Mouse (Mus musculus) NIH3T3 (cell line): Measurements from ENCODE around the gene Tapt1.
A peak's percentile ranks its signal among the peaks of the same experiment; 100 is the strongest.

ENCODE experiments used
- DNase-seq: peaks from one replicate; pipeline ENCODE4 v3.0.0-alpha.2; 2012; ENCODE audit warnings: low read depth

Tapt1 gene

DNA sequence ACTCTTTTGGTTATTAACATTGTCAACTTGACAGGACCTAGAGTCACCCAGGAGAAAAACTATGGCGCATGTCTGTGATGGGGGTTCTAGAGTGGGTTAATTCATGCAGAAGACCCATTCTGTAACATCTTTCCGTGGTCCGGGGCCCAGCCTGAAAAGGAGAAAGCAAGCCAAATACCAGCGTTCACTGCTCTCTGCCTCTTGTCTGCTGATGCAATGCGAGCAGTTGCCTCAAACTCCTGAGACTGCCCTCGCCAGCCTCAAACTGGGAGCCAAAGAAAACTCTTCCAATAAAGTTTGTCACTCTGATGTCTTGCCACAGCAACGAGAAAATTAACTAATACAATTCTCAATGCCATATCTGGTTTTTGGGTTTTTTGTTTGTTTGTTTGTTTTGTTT is 8.2 kb upstream of the Tapt1 start:
- DNase-seq, result no peak

DNA sequence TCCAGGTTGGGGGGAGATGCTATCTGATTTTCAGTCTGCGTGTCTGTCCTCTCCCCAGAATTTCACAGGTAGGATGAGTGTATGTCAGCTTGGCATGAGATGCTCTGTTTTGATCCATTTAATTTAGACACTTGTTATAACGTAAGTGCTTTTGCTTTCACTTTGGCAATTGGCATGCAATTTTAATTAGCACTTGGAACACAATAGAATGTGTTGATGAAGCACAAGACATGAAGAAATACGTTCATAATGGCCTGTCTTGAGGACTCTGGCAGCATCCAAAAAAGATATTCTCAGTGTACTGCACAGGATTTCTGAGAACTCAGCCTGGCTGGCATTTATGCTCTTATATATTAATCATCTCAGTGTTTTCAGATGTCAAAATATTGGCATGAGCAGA is 7.5 kb upstream of the Tapt1 start:
- DNase-seq, result no peak

DNA sequence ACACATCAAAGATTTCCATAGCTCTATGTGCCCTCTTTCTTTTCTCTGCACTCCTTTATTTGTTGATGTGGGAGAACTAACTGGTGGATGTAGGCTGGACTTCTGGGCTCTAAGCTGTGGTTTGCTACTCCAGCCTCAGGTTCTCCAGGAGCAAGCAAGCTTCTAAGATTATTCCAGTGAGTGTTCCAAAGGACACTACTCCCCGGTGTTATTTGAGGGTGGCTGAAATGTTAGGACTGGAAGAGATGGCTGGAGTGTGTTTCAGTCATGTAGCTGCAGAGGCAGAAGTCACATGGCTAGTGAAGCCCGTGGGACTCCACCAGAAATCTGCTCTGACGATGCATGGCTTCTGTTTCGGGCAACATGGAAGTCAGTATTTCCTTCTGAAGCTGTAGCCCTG is 2.3 kb upstream of the Tapt1 start:
- no peak for DNase-seq

DNA sequence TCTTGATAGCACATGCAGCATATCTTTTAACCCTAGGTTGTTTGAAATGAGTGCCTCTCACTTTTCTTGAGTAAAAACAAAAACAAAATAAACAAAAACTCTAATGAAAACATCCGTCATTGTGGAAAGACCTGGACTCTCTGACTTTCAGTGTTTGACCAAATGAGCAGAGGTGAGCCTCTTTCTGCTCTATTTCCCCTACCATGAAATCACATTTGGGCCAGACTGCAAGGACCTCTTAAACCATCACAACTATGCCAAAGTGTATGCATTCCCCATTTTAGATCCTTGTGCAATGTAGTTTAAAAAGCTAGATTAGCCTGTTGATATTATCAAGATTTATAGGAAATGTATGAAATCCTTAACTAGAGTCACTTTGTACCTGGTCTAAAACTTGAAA is 1.9 kb upstream of the Tapt1 start:
- DNase-seq, result no peak

DNA sequence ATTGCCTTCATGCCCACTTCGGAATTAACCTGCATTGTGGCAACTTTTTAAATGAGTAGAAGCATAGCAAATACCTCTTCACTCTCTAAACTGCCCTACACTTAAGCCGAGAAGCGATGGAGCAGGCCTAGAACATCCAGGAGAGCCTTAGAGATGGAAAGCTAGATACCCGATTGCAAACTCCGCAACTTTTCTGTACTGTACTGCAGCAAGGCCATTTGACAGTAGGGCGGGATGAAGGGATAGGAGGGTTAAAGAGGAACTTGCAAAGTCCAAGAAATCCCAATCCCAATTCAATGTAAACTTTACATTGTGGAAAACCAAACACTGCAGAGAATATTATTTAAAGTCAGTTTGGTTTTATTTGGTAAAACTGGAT is 1.0 kb upstream of the Tapt1 start:
- DNase-seq, result no peak

DNA sequence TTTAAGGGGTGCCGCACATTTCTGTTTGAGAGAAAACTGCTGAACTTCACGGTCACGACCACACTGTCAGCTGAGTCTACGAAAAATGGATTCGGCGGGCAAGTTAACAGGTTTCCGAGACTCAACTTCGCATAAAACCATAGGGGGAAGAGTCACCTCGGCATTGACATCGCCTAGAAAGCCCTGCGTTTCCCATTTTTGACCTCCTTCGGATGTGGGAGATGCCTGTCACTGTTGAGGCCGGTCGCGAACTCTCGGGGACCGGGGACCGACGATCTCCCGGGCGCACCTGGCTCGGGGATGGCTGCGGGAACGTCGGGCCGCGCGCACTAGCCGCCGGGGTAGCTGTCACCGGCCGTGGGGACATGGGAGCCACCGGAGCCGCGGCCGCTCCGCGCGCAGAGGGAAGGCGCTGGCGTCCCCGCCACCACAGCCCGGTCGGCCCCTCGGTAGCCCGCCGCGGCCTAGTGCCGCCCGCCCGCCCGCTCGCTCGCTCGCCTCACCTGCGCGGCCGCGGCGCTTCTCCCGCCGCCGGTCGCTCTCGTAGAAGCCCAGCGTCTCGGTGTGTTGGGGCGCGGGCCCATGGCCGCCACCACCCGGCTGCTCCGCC is 410 bp downstream of the Tapt1 start:
- peak; percentile 41 for DNase-seq

DNA sequence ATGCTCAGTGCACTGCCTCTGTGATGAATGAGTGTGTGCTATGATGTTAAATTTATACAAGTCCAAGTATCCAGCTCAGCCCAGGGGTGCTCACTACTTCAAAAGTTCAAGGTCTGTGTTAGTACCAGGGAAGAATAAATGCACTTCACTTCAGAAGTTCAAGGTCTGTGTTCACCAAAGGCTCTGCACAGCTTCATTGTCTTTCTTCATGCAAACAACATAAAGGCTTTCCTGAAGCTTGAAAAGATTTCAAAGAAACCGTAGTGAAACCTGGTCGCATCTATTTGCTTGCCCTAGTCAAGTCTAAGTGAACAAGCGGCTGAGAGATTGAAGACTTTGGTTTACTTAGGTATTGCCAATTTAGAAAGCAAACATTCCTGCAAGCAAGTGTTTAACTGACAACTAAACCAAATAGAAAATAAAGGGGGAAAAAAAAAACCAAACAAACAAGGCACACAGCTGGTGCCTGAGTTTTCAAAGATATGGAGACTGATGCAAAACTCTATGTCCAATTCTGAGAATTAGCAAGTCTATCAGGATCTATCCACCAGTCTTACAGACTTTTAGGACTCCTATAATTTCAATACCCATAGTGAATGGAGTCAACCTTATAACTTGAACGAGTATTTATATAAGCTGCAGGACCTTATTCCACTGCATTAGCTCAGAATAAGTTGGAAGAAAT is 1.4 kb downstream of the Tapt1 start:
- DNase-seq, result no peak

DNA sequence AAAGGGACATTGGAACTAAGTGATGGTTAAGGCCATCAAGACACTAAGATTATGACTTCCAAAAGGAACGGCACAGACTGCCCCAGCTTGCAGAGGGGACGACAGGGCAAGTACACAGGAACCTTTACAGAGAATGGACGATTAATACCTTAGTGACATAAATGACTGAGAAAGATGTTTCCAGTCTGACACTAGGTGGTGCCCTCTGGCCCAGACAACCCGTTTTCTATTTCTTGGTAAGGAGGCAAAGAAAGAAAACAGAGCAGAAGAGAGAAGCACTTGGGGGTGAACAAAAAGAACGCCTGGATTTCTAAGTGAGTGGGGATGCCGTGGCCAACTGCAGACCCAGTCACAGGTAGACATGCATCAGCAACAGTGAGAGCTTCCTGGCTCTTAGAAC is 2.2 kb downstream of the Tapt1 start:
- peak; percentile 36 for DNase-seq

DNA sequence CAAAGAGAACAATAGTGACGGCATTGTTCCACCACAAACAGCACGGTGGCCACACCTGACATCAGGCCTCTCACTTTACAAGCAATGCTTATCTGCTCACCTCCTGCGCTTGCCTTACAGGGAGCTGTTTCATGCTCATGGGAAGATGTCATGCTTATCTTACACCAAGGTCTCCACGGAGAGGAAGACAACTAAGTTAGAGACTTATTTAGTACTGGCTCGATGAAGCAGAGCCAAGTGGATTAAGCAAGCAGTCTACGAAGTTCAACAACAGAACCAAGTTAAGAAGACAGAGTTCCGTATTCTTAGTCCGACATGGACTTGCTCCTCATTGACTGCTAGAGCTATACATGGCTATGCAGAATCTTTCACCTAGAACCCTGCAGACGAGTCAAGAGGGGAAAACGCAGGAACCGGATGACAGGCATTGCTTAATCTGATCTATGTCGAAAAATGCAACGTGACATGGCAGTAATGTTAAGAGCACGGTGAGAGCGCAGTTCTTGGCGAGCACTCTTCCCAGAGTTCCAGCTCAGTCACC is 3.0 kb downstream of the Tapt1 start:
- DNase-seq, result no peak

DNA sequence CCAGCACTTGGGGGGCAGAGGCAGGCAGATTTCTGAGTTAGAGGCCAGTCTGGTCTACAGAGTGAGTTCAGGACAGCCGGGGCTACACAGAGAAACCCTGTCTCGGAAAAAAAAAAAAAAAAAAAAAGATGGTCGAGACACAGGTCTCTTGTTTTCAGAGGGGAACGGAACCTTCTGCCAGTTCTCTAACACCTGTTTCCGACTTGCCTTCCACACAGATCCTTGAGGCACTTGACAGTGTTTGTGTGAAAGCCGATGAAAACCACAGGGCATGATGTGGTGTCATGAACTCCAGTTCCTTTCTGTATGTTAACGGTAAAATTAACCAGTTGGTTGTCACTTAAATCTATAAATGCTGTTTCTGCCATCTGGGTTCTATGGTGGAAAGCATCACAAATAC is 6.0 kb downstream of the Tapt1 start:
- no peak for DNase-seq

DNA sequence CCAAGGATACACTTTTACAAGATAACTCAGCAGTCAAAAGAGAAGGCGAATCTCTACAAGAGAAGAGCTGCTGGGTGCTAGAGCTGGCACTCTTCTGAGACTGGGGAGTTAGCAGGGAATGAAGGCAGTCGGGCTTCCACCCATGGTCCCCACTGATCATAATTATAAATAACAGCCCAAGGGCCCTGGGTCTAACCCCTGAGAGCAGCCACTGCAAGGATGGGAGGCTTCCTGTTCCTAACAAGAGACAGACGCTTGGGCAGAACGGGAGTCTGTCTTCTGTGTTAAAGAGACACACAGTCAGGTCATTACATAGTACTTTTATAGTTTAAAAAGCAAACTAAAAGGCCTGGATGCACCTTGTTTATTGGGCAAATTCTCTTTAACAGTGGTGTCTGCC is 6.6 kb downstream of the Tapt1 start:
- no peak for DNase-seq

DNA sequence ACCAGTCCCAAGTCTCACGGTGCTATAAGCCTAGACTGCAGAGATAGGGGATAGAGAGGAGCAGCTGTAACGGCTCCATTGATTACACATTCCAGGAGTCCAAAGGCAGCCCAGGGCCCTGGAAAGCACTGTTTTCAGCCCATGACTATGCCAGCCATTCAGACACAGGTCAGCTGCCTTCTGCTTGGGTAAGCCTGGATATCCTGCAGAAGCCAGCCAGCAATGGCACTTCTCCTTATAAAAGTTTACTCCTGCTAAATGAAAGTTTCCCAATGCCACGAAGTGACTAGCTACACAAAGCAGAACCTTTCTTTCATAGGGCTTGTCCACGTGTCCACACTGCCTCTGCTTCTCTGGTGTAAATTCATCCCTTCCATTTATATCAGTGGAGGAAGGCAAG is 7.9 kb downstream of the Tapt1 start:
- DNase-seq, result no peak

DNA sequence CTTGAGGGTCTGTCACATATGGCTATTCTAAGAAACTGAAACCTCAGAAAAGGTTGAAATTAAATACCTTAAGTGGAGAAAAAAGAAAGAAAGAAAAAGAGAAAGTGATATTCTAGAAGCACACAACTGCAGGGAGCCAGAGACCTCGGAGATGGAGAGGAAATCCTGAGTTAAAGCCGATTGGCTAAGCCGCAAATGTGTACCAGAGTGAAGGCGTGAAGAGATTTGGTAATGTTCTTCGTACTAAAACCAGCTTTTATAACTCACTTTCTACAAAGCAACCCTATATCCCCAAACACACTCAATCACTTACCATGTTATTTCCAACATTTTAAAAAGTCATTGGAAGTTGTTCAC is 8.8 kb downstream of the Tapt1 start:
- DNase-seq, result no peak

DNA sequence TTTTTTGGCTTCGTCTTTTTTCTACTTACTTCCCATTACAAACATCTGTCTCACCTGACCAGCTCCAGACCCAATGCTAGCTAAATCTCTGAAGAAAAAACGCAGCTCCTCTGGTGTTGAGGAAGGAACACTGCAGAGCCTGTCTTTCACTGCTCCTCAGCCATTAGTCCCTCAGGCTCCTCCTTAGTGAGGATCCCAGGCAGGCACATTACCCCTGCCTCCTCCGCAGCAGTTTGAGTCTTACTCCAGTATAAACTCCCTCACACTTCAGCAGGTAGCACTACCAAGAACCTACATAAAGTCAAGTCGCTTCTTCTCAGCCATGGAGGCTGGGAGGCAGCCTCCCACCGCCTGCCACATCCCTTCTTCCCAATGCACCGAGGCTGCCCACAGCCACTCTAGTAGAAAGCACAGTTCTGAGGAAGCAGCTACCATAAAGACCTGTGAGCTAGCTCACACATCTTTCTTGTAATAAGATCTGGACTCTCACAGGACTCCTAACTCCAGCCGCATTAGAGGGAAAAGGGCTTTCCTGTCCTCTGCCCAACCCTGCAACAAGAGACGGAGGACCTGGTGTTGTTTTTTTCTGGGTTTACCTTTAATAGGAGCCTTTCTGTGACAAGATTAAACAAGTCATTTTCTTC is 9.3 kb downstream of the Tapt1 start:
- no peak for DNase-seq

DNA sequence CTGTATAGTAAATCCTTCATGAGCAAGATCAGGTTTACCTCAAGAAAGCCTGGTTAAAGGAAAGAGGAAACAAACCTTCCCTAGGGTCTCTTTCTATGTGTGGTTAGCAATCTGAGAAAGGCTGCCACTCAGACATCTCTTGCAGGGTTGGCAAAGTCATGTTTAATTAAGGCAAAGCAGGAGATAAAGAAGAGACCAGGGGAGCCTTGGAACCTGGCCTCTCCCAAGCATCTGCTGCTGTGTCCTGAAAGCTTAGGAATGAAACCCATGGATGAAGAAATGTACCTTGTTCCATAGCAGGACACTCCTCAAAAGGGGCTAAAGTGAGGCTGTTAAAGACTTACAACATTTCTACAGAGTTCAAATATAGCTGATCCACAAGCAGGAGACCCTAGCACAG is 11.3 kb downstream of the Tapt1 start:
- DNase-seq, result no peak

DNA sequence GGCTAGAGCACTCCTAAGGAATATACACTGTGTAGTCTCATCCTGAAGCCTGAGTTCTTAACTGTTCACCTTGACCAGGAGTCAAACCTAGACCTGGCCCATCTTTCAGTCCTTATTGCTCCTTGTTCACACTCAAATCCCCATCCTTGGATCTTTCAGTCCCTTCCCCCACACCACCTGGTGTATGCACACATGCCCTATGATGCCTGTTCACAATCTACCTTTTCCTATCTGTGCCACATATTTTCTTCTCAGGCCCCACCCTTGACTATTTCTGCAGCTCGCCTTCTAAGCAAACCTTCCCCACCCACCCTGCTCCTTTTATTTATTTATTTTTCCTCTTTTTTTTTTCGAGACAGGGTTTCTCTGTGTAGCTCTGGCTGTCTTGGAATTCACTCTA is 12.4 kb downstream of the Tapt1 start:
- DNase-seq, result no peak

DNA sequence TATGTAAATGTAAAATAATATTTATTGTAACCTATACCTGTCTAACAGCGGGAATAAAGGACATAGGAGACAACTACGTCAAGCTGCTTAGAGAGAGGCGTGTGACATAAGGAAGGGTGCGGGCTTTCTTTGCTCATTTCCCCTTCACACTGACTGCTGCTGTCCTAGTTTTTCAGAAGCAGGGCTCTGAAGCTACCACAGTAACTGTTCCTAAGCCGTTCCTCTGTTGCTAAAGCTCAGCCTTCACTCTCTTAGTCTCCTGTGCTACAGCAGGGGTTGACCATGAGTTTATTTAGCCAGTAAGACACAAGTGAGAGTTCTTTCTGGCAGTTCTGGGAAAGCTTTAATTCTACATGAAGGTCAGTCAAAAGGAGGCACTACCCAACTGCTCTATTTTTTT is 13.0 kb downstream of the Tapt1 start:
- DNase-seq, result no peak

DNA sequence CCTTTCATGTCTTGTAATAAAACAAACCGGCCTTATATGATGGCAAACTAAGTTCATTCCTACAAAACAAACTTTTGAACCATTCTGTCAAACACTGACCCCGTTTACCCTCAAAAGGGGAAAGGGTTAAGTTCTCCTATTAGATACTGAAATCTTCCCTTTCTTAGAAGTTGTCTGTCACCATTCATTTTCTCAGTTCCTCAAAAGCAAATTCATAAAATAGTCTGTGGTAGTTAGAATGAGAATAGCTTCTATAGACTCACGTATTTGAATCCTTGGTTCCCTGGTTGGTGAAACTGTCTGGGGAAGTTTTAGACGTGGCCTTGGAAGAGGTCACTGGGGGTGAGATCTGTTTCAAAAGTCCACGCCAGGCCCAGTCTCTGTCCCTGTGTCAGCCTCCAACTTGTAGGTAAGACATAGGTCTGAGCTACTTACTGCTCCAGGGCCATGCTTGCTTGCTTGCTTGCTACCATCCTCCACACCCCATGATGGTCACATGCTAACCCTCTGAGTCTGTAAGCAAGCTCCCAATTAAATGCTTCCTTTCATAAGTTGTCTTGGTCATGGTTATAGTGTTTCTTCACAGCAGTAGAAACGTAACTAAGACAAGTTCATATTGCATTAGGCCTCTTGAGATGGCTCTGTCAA is 14.5 kb downstream of the Tapt1 start:
- no peak for DNase-seq

DNA sequence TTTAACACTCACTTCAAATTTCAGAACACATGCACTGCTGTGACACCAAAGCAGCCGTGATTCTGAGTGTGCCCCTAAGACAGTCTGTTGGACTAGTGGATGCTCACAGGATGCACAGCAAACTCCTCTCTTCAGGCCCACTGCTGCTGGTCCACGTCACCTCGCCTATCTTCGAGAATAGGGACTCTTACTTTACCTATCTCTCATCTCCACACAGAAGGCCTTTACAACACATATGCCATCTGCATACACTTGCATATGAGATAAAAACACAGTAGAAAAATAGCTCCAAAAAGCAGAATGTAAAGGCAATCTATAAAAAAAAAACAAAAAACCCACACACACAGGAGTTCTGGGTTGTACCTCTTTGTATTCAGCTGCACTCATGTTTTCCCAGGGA is 19.1 kb downstream of the Tapt1 start:
- no peak for DNase-seq

DNA sequence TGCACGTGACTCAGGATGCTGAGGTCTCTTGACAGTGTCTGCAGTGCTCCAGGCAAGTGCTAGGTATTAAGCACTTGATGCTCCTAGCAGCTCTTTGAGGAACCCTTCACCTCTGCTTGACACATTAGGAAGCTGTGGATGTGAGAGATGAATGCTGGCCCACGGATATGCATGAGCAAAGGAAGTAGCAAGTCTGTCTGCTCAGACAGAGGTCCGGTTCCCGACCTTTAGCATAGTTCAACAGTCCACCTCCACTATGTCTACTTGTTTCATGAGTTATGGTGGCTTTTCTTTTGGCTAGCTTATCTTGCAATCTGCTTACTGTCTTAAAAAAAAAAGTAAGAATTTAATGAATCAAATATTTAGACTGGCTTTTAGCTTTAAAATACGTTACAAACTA is 19.8 kb downstream of the Tapt1 start:
- DNase-seq, result no peak

DNA sequence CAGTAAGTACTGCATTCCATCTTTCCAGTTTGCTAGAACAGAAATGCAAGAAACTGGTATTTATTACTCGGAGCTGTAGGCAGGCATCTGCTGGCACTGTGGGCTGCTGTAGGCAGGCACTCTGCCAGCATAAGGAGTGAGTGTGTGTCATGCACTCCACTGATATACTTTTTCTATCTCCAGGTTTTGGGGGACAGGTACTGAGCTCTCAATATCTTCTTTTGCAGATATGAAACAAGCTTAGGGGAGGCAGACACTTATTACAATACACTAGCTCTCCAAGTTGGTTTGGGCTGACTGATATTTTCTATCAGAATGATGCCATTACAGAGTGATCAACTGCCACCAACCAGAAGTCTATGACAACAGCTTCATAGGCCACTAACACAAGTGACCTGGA is 23.0 kb downstream of the Tapt1 start:
- DNase-seq, result peak; percentile 14

DNA sequence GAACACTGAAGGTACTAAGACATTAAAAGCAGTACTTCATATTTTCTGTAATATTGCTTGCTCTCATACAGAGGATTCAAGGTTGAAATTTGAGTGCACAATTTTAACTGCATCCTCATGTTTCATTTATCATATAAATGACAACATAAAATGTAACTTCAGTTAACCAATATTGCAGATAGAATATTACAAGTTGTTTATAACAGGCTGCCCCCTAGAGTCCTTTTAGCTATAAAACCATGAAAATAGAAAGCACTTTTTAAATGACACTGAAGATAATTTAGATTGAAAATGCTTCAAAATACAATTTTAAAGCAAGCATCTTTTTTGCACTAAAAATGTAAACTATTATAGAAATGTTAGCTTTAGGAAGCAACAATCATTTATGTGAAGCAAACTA is 24.8 kb downstream of the Tapt1 start:
- DNase-seq, result no peak

DNA sequence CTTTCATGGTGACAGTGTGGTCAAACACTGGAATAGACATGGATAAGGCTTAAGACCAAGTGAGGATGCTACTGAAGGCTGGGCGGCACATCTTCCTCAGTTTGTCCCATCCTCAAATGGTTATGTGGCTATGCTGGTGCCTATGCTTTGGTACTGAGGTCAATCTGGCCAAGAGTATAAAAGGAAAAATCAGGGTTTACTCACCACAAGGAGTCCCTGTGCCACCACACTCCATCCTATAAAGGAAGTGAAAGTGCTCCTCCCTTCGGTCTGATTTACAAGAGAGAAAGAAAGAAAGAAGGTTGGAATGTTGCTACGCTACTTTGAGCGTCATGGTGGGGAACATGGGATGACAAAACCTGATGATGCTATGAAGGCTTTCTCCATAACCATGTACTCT is 27.3 kb downstream of the Tapt1 start:
- DNase-seq, result no peak
